ENCODE assay signal across 8 mouse cellular contexts in the genomic region with DNA sequence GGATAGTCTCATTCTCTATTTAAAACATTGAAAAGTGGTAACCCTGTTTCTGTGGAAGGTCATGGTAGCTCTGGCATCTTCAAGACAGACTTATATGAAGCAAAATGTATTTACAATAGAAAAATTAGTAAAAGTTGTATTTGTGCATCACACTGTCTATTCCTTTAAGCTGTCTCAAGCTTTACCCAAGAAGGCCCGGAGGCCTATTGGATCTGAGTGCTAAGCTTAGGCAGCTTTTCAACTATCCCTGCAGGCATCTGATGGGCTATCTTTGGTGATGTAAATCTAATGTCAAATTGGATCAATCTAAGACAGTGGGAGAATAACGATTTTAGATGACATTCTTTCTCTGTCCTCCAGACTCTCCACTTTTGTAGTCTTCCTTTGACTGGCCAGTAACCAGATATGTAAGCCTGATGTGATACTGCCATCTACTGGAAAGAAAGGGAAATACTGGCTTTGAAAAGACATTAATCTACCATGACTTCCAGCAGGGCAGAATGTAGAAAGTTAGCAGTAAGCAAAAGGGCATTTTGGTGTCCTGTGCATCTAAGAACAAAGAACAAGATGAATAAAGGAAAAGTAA. TPM values are rescaled to one million over a fixed set of nuclear protein-coding genes. Genes with fewer than 3 reads are reported as not detected.
A peak's percentile ranks its signal among the peaks of the same experiment; 100 is the strongest.
DNase-seq lines count a peak whose midpoint lies in the region; ATAC-seq lines count a peak whose summit lies in the region.

No protein-coding gene starts in this region.

- H3K9ac ChIP-seq in kidney, embryonic 16.5 days (replicated peaks; ENCODE audit: low read length) = no peak overlapping the region
- H3K9ac ChIP-seq in hindbrain, embryonic 16.5 days (ENCODE audit: low read depth, low read length) = no peak overlapping the region

- intact Hi-C loops in gastrocnemius, postnatal 14 days (cut with DNase I; ENCODE audit: low total_unique reads) = no loop called here

- H3K27me3 ChIP-seq in kidney, embryonic 16.5 days (ENCODE audit: insufficient read depth, low read length) = no peaks in the 10 kb centered on the region
- no peaks in the 10 kb centered on the region for H3K27me3 ChIP-seq in hindbrain, embryonic 16.5 days (replicated peaks; ENCODE audit: control insufficient read depth, insufficient read depth, low read length)

- peak; percentile 67; the same call in 1 of the 2 replicates for ATAC-seq in kidney, embryonic 16.5 days (ENCODE audit: low FRiP score, low TSS enrichment)
- peak; percentile 85 for ATAC-seq in hindbrain, embryonic 16.5 days

- no peaks in the 10 kb centered on the region for H3K4me1 ChIP-seq in kidney, embryonic 16.5 days (ENCODE audit: insufficient read depth, low read length)
- no peaks in the 10 kb centered on the region for H3K4me1 ChIP-seq in hindbrain, embryonic 16.5 days (ENCODE audit: control insufficient read depth, insufficient read depth, low read depth, low read length)

- H3K36me3 ChIP-seq in kidney, embryonic 16.5 days (ENCODE audit: insufficient read depth, low read length) = no peaks in the 10 kb centered on the region
- no peaks in the 10 kb centered on the region for H3K36me3 ChIP-seq in hindbrain, embryonic 16.5 days (ENCODE audit: control insufficient read depth, insufficient read depth, low read length)

- 48% methylated on average over 2 of the region's 2 CpGs for WGBS in kidney, embryonic 16.5 days
- 41% methylated on average over 2 of the region's 2 CpGs for WGBS in hindbrain, embryonic 16.5 days

- no peak for DNase-seq in kidney, adult 11 months
- DNase-seq in ES-CJ7 (ENCODE audit: low read depth, low spot score) = peak; percentile 61
- DNase-seq in c-Kit-positive CD71-negative TER-119-negative erythroid progenitor cells, embryonic 14.5 days (ENCODE audit: low read depth) = peak; percentile 66
- DNase-seq in mesoderm, embryonic 11.5 days (ENCODE audit: low read depth, low spot score) = peak; percentile 84
- no peak for DNase-seq in urinary bladder, postnatal 36 days (ENCODE audit: low spot score in 2 of 2)
- no peak for DNase-seq in gastrocnemius, postnatal 14 days

- H3K4me3 ChIP-seq in kidney, embryonic 16.5 days (ENCODE audit: low read length) = no peak overlapping the region
- no peak overlapping the region for H3K4me3 ChIP-seq in hindbrain, embryonic 16.5 days (ENCODE audit: low read length)

- H3K27ac ChIP-seq in kidney, embryonic 16.5 days (ENCODE audit: low read length) = no peak overlapping the region
- H3K27ac ChIP-seq in hindbrain, embryonic 16.5 days (ENCODE audit: low read depth, low read length) = no peak overlapping the region

- no peaks in the 10 kb centered on the region for H3K9me3 ChIP-seq in kidney, embryonic 16.5 days (ENCODE audit: low read length)
- no peaks in the 10 kb centered on the region for H3K9me3 ChIP-seq in hindbrain, embryonic 16.5 days (ENCODE audit: control insufficient read depth, low read length)

- no peak overlapping the region for H3K4me2 ChIP-seq in kidney, embryonic 16.5 days (replicated peaks; ENCODE audit: low read depth, low read length)
- no peak overlapping the region for H3K4me2 ChIP-seq in hindbrain, embryonic 16.5 days (ENCODE audit: low read length)

RNA-seq across cellular contexts. Expression of a gene that starts 14.3 kb away (rescaled TPM):
- polyA plus RNA-seq in kidney, embryonic 16.5 days (2015; fragmentation: Nextera tagmentation; extraction: Ambion mirVana) = not detected in 2 replicates
- polyA plus RNA-seq in hindbrain, embryonic 16.5 days (2015; fragmentation: Nextera tagmentation; extraction: Ambion mirVana) = not detected in 2 replicates
- total RNA-seq in gastrocnemius, postnatal 14 days (2021) = not detected

RNA-seq across cellular contexts. Expression of a gene that starts 21.2 kb away (rescaled TPM):
- not detected in 2 replicates for polyA plus RNA-seq in kidney, embryonic 16.5 days (2015; fragmentation: Nextera tagmentation; extraction: Ambion mirVana)
- polyA plus RNA-seq in hindbrain, embryonic 16.5 days (2015; fragmentation: Nextera tagmentation; extraction: Ambion mirVana) = not detected in 2 replicates
- total RNA-seq in gastrocnemius, postnatal 14 days (2021) = not detected

RNA-seq across cellular contexts. Expression of a gene that starts 27.9 kb away (rescaled TPM):
- polyA plus RNA-seq in kidney, embryonic 16.5 days (2015; fragmentation: Nextera tagmentation; extraction: Ambion mirVana) = not detected in 2 replicates
- not detected in 2 replicates for polyA plus RNA-seq in hindbrain, embryonic 16.5 days (2015; fragmentation: Nextera tagmentation; extraction: Ambion mirVana)
- total RNA-seq in gastrocnemius, postnatal 14 days (2021) = not detected

RNA-seq across cellular contexts. Expression of a gene that starts 48.4 kb away (rescaled TPM):
- not detected in 2 replicates for polyA plus RNA-seq in kidney, embryonic 16.5 days (2015; fragmentation: Nextera tagmentation; extraction: Ambion mirVana)
- not detected in 2 replicates for polyA plus RNA-seq in hindbrain, embryonic 16.5 days (2015; fragmentation: Nextera tagmentation; extraction: Ambion mirVana)
- total RNA-seq in gastrocnemius, postnatal 14 days (2021) = not detected

RNA-seq across cellular contexts. Expression of a gene that starts 59.4 kb away (rescaled TPM):
- not detected in 2 replicates for polyA plus RNA-seq in kidney, embryonic 16.5 days (2015; fragmentation: Nextera tagmentation; extraction: Ambion mirVana)
- polyA plus RNA-seq in hindbrain, embryonic 16.5 days (2015; fragmentation: Nextera tagmentation; extraction: Ambion mirVana) = not detected in 2 replicates
- not detected for total RNA-seq in gastrocnemius, postnatal 14 days (2021)

Comparison
In these comparisons a context has a peak if more than half of its experiments do, and no peak if none do; other contexts are left out.
1. DNase-seq: peak in ES-CJ7 (single experiment), c-Kit-positive CD71-negative TER-119-negative erythroid progenitor cells, embryonic 14.5 days (single experiment) and mesoderm, embryonic 11.5 days (single experiment); none in kidney, adult 11 months (single experiment), urinary bladder, postnatal 36 days (0 of 2) and gastrocnemius, postnatal 14 days (single experiment).